Mouse (Mus musculus) ES-Bruce4 (cell line): Measurements from ENCODE around the gene Mettl9. TPM values are rescaled to one million over a fixed set of nuclear protein-coding genes. Genes with fewer than 3 reads are reported as not detected.
"Not testable (repeated sequence)": the region's sequence is repeated elsewhere in the genome, so short reads cannot be mapped to it uniquely, and the experiment has no call there.

Experiments
- H3K27ac ChIP-seq: 2 replicates; pipeline ENCODE4 v1.5.1; 2012; ENCODE audit warnings: low read length, inconsistent platforms; ENCODE audit not compliant: insufficient read depth
- H3K27me3 ChIP-seq: 2 replicates; pipeline ENCODE4 v1.6.1; 2012; ENCODE audit warnings: mild to moderate bottlenecking, low read length, inconsistent platforms; ENCODE audit not compliant: control insufficient read depth, poor library complexity, insufficient read depth, severe bottlenecking
- H3K36me3 ChIP-seq: 2 replicates; pipeline ENCODE4 v1.6.1; 2012; ENCODE audit warnings: inconsistent platforms, mild to moderate bottlenecking, low read length, moderate library complexity; ENCODE audit not compliant: control insufficient read depth, poor library complexity, insufficient read depth, severe bottlenecking
- H3K4me1 ChIP-seq: one replicate; pipeline ENCODE4 v1.8.1; 2011; ENCODE audit warnings: low read length; ENCODE audit not compliant: control insufficient read depth, insufficient read depth
- H3K4me3 ChIP-seq: 2 replicates; pipeline ENCODE4 v1.5.1; 2011; ENCODE audit warnings: low read depth, mild to moderate bottlenecking, low read length
- H3K9ac ChIP-seq: 2 replicates; pipeline ENCODE4 v1.6.1; 2012; ENCODE audit warnings: low read depth, mild to moderate bottlenecking, inconsistent platforms; ENCODE audit not compliant: poor library complexity, severe bottlenecking
- H3K9me3 ChIP-seq: replicated peaks from 2 replicates; pipeline ENCODE4 v1.6.1; 2012; ENCODE audit warnings: mild to moderate bottlenecking, low read length, inconsistent platforms; ENCODE audit not compliant: control insufficient read depth, poor library complexity, insufficient read depth, severe bottlenecking
- CTCF ChIP-seq: IDR thresholded peaks from one replicate; pipeline ENCODE4 v1.8.1; 2011; ENCODE audit warnings: low read depth, low read length
- EP300 ChIP-seq: IDR thresholded peaks from 2 replicates; pipeline ENCODE4 v1.6.1; 2011; ENCODE audit warnings: low read depth, low read length; ENCODE audit not compliant: insufficient read depth
- POLR2A ChIP-seq: IDR thresholded peaks from one replicate; pipeline ENCODE4 v1.8.1; 2011; ENCODE audit warnings: low read length; ENCODE audit not compliant: insufficient read depth
- polyA plus RNA-seq: library from polyadenylated mRNA; stranded (reverse); fragments of >200 nt; gene quantifications from 2 replicates; pipeline ENCODE4 v1.2.4, GENCODE M21; 2011; ENCODE audit warnings: low read depth; ENCODE audit not compliant: missing spikeins, insufficient read depth, insufficient read length

The Mettl9 gene
- polyA plus RNA-seq, 1 experiment = 85.7 TPM

GRCm38 (mm10) chr7:121025221-121026008 is 8.8 kb upstream of the Mettl9 start:
- Histone ChIP-seq H3K27me3 (no peaks in the 10 kb centered on the region; the same call in 1 of the 2 replicates), H3K9ac (no peak overlapping the region), H3K27ac (no peak overlapping the region), H3K4me1 (no peaks in the 10 kb centered on the region), H3K36me3 (no peaks in the 10 kb centered on the region), H3K9me3 (no peaks in the 10 kb centered on the region), H3K4me3 (no peak overlapping the region)
- TF ChIP-seq EP300 (no peak), CTCF (no peak), POLR2A (no peak)

- H3K4me1 ChIP-seq = no peaks in the 10 kb centered on the region
- H3K4me3 ChIP-seq = no peak overlapping the region
- no peaks in the 10 kb centered on the region; the same call in 1 of the 2 replicates for H3K27me3 ChIP-seq
- H3K9me3 ChIP-seq = no peaks in the 10 kb centered on the region
- TF ChIP-seq POLR2A (no peak), EP300 (no peak), CTCF (no peak)
- no peak overlapping the region for H3K9ac ChIP-seq
- no peaks in the 10 kb centered on the region for H3K36me3 ChIP-seq
- no peak overlapping the region for H3K27ac ChIP-seq
Observed at GRCm38 (mm10) chr7:121026300-121026699, 7.9 kb upstream of the Mettl9 start.

- not testable (repeated sequence) for H3K4me1 ChIP-seq, H3K9ac ChIP-seq, H3K9me3 ChIP-seq, H3K4me3 ChIP-seq, H3K27ac ChIP-seq, H3K36me3 ChIP-seq, H3K27me3 ChIP-seq
Observed at GRCm38 (mm10) chr7:121029947-121030346, 4.3 kb upstream of the Mettl9 start.

DNA sequence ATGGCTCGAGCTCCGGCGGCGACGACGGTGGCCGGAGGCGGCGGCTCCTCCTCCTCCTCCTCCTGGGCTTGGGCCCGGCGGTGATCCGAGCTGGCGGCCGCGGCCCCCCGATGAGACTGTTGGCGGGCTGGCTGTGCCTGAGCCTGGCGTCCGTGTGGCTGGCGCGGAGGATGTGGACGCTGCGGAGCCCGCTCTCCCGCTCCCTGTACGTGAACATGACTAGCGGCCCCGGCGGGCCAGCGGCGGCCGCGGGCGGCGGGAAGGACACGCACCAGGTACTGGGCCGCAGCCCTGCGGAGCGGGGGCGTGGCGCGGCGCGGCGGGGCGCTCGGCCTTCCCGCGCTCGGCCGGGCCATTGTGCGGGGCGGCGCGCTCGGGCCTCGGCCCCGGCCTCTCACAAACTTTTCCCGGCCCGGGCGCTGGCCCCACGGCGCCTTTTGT is 476 bp downstream of the Mettl9 start:
- Histone ChIP-seq H3K27ac (no peak overlapping the region), H3K9ac (peak overlapping the region; percentile 95), H3K9me3 (no peaks in the 10 kb centered on the region), H3K4me1 (no peaks in the 10 kb centered on the region), H3K4me3 (peak overlapping the region; percentile 90), H3K27me3 (no peaks in the 10 kb centered on the region), H3K36me3 (no peaks in the 10 kb centered on the region)
- TF ChIP-seq CTCF (no peak), POLR2A (no peak)

DNA sequence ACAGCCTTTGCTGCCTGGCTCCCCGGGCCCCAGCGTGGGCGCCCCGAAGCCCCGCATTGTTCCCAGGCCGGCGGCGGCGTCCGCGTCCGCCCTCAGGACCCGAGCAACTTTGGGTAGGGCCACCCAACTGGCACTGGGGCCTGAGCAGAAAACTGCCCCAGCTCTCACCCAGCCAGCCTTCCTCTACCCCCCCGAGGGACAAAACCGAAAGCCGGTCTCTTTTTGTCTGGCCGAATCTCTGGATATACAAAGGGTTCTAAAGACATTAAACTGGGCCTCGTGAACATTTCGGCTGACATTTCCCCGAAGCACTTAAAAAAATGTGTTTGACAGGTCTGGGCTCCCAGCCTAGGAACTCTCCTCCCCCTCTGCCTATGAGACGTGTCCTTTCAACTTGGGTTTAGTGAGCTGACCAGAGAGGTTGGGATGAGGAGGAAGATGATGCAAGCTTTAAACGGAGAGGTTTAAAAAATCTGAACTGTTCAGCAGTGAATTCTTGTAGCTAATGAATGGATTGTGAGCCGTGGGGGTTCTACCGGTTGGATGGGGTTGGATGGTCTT is 996 bp downstream of the Mettl9 start:
- TF ChIP-seq EP300 = no peak
- Histone ChIP-seq H3K9me3 (no peaks in the 10 kb centered on the region), H3K4me1 (no peaks in the 10 kb centered on the region), H3K27ac (no peak overlapping the region), H3K27me3 (no peaks in the 10 kb centered on the region), H3K36me3 (no peaks in the 10 kb centered on the region), H3K9ac (peak overlapping the region; percentile 95), H3K4me3 (peak overlapping the region; percentile 90)

DNA sequence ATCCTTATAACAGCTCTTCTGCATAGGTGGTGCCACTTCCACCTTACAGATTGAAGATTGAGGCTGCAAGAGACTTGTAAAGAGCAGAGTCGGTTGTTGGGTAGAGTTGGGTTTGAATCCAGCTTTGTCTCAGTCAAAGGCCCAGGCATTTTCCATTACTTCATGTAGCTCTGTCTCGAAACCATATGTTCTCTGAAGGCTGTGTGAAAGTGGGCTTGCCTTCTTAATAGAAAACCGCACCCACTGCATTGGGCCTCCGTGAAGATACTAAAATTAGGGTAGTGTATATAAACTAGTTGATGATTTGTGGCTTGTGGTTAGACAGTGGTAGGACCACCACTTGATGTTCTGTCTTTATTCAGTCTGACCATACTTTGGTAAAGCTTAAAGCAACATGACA is 6.3 kb downstream of the Mettl9 start:
- H3K36me3 ChIP-seq = no peaks in the 10 kb centered on the region
- no peaks in the 10 kb centered on the region for H3K27me3 ChIP-seq
- H3K4me3 ChIP-seq = no peak overlapping the region
- no peak overlapping the region for H3K9ac ChIP-seq
- no peak for TF ChIP-seq CTCF
- TF ChIP-seq EP300 = no peak
- TF ChIP-seq POLR2A = no peak
- no peak overlapping the region for H3K27ac ChIP-seq
- H3K4me1 ChIP-seq = no peaks in the 10 kb centered on the region
- no peaks in the 10 kb centered on the region; the same call in 1 of the 2 replicates for H3K9me3 ChIP-seq
